Mouse (Mus musculus) neural tube, embryonic 10.5 days (tissue): ENCODE measurements around the gene Krtap17-1.

Source experiments
- DNase-seq: peaks from one replicate; pipeline ENCODE4 v3.0.0-alpha.2; 2017; ENCODE audit warnings: low spot score; ENCODE audit errors: extremely low spot score

Gene Krtap17-1

DNA sequence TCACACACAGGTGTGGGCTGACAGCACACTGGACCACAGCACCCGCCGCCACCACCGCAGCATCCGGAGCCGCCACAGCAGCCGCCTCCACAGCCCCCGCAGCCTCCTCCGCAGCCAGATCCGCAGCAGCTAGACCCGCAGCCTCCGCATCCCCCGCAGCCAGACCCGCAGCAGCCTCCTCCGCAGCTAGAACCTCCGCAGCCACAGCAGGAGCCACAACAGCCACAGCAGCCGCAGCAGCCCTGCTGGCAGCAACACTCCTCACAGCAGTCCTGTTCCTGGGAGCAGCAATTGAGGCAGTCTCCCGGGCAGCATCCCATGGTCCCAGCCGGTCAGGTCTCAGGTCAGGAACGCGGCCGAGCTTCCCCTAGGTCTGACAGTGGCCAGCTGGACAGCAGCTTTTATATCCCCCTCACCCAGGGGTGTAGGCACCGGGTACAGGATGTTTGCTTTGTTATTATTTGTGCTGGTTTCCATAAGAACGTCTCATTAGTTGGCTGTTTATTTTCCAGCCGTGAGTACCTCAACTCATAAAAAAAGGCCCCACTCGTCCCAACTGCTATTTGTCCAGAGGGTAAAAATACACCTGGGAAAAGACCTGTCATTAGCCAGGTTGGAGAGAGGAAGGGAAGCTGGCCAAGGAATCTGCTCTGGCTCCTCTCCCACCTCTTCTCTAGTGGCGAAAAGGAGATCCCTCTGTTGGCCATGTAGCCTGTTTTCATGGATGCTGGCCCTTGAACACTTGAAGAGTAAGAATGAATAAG lies at the start of gene Krtap17-1:
Gene Krtap17-1, minus strand, starts transcription at position 375 of the 764 bp plus-strand sequence.
- no peak for DNase-seq

DNA sequence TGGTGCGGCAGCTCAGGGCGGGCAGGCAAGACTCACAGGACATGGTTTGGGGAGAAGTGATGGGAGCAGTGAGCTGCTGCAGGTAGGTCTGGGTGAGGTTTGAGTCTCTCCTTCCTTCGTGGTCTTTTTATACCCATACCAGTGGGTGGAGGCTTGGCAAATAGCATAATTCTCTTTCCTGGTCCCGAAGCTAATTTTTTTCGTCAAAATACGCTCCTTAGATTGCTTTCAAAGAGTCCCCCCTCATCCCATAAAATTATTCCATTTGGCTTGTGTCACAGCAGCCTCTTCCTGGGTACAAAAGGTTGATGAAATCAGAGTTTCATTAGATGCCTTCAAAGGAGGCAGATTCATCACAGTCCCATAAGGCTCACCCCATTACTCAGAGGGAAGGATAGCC lies 47.7 kb upstream of the Krtap17-1 start, which contains the start of gene Krt34:
Gene Krt34, minus strand, starts transcription at position 101 of the 400 bp plus-strand sequence.
- DNase-seq = no peak

DNA sequence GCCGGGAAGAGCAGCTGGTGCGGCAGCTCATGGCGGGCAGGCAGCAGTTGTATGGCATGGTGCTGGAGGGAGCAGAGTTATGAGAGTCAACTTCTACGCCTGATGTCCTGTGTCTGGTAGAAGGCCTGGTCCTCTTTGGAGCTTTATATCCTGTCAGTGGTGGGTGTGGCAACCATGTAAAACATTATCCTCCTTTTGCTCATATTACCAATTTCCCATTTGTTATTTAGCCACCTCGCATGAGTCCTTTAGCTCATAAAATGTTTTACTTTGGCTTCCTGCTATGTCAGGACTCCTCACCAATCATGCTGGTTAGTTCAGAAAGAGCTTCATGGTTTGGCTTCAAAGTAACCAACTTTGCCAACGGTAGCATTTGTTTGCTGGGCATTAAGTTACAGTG lies 36.0 kb upstream of the Krtap17-1 start, which contains the start of gene Krt33b:
Gene Krt33b, minus strand, starts transcription at position 101 of the 400 bp plus-strand sequence.
- DNase-seq = no peak

DNA sequence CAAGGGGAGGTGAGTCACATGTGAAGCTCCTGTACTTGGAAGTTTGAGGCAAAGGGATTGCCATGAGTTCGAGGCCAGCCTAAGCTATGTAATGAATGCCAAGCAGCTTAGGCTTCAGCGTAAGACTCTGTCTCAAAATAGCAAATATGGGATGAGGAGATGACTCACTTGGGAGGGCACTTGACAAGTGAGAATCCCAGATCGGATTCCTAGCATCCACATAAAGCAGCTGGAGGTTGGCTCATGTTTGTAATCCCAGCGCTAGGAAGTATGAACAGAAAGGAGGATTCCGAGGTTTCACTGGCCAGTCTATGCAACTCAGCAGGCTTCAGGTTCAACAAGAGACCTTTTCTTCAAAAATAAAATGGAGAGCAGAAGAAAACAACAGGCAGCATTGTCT lies 27.6 kb upstream of the Krtap17-1 start:
- no peak for DNase-seq

DNA sequence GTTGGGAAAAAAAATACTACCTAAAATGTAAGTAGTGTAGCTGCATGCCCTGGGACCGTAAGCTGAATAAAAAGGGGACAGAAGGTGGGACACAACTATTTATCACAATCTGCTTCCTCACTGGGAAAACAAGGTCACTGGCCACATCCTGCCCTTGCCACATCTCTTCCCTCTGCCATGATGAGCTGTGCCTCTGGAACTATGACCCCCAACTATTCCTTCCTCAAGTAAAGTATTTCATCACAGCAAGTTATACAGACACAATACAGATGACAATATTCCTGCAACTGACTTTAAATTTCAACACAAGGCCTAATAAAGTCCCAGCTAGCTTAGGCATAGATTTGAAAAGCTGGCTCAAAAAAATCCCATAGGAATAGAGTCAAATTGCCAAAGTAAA lies 25.7 kb upstream of the Krtap17-1 start:
- DNase-seq = no peak

DNA sequence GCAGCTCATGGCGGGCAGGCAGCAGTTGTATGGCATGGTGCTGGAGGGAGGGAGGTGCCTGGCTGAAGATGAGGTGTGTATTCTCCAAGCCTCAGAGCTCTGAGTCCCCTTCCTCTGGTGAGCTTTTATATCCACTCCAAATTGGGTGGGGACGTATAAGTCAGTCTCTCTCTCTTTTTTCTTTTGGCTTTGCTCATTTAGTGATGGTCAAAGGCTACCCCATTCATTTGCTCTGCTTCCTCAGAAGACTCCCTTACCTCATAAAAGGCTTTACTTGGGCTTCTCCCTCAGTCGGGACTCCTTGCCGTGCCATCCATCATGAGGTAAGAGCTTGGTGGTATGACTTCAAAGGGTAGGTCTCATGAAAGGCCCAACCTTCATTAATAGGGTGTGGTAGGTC lies 22.3 kb upstream of the Krtap17-1 start, which contains the start of gene Krt33a:
Gene Krt33a, minus strand, starts transcription at position 101 of the 400 bp plus-strand sequence.
- no peak for DNase-seq

DNA sequence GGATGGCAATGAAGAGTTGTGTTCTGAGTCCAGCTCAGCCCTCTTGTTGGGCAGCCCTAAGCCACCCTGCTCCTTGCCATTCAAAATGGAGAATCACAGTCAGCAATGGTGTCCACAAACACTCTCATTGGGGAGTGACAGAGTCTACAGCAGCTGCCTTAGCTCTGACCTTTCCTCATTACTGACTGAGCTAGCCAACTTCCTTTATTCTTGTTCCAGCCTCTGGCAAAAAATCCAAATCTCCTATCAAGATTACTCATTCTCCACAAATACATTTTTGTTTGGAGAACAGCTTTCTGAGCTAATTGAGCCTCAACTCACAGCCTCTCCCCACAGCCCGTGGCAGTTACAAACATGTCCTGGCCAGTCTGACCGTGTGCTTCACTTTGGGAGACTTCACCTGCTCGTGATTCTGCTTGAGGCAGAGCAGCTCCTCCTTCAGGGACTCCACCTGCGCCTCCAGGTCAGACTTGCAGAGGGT lies 19.9 kb upstream of the Krtap17-1 start:
- no peak for DNase-seq

DNA sequence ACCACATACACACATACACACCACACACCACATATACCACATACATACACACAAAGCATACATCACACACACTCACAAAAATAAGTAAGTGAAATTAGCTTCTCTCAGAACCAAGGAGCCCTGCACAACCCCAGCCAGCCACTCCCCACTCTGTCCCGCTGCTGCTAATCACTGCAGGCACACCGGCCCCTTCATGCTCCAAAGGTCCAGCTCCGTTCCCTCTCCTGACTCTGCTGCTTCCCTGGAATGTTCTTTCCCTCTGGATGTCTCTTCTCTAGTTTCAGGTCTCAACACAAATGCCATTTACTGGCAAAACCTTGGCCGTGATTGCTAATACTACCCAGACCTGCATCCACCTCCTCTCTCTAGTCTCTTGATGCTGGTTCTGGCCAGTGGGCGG lies 16.9 kb upstream of the Krtap17-1 start:
- DNase-seq = no peak

DNA sequence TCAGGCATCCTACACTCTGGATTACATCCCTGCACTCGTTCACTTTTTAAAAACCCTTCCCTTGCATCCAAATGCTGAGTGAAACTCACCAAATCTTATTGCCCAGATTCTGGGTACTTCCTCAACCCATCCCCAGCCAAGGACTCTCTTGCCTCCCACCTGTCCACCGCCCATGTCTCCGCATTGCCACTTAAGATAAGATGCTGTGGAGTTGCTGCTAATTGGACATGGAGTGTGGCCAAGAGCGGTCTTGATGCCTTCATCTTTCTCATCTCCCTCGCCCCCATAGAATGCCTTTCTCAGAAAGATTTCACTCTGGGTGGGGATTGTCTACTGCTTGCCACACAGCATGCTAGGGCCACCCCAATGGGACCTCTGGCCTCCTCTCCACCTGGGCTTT lies 14.5 kb upstream of the Krtap17-1 start:
- no peak for DNase-seq

DNA sequence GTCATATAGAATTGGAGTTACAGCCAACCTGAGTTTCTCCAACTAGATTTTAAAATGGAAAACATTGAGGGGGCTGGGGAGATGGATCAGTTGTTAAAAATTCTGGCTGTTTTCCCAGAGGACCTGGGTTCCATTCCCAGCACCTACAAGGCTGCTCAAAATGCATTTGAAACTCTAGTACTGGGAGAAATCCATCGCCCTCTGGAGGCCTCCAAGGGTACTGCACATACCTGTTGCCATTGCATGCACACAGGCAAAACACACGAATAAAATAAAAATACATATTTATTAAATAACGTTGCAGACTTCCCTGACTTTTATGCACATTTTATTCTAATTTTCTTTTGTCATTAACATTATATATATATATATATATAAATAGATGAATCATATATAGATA lies 12.8 kb upstream of the Krtap17-1 start:
- DNase-seq = no peak

DNA sequence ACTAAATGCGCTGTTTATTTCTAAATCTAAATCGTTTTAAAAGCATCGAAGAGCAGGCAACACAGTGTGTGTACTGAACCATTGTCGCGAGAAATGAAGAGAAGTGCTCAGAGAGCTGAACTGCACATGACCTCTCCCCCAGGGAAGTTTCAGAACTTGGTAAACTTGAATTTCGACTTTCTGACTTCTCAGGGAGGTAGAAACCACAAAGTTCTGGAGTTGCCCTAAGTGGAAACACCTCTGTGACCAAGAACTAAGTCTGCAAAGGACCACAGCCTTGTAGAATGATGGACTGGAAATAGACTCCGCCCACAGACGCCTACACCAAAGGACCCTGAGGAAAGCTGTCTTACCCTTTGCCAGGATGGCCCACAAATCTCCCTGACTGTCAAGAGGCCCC lies 12.1 kb upstream of the Krtap17-1 start:
- no peak for DNase-seq

DNA sequence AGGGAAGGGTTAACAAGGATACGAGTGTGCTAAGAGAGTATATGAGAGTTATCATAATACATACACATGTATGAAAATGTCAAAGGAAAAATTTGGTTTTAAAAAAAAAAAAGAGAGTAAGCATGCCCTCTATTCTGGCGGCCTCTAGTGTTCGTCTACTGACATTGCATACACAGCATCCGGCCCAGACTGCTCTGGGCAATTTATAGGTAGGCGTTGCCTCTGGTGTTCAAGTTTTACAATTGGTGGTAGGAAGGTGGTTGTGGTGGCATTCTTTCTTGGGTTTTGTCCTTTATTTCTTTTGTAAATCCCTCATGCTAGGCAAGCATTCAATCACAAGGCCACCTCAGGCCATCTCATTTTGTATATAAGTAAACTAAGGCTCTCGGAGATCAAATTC lies 11.1 kb upstream of the Krtap17-1 start:
- peak; percentile 34 for DNase-seq

DNA sequence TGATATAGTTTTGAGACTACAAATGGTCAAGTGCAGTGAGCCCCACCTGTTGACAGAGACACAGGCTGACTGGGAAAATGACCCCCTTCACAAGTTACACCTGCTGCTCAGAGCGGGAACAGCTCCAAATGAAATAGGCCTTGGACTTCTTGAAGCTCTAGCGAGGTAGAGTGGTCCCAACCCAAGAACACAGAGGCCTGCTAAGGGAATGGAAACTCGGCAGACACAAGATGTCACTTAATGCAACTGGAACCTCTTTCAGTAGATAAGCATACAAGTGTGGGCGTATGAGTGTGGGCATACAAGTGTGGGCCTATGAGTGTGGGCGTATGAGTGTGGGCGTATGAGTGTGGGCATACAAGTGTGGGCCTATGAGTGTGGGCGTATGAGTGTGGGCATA lies 5.3 kb upstream of the Krtap17-1 start:
- DNase-seq = no peak

DNA sequence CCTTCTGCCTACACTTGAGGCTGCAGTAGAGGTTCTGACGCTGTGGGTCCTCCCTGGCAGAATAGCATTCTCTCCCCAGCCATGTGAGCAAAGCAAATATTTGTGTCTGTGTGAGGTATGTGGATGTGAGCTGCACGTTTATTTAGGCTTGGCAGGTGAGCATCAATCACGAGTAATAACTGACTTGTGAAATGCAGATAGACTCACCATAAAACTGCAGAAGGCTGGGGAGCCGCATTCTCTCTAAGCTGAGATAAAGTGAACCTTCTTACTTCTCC lies 529 bp upstream of the Krtap17-1 start:
- no peak for DNase-seq

DNA sequence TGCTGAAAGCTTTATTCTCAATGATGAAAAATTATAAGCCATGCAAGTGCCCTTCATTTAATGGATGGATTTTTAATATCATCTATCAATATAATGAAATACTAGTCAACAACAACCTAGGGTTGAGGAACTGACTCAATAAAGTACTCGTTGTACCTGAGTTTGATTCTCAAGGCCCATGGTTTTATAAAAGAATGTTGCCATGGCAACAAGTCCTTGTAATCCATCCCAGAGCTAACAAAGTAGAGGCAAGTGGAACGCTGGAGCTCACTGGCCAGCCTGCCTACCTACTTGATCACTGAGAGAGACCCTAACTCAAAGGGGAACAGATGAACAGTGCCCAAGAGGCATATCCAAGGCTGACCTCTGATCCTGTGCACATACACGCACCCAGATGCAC lies 3.2 kb downstream of the Krtap17-1 start:
- no peak for DNase-seq

DNA sequence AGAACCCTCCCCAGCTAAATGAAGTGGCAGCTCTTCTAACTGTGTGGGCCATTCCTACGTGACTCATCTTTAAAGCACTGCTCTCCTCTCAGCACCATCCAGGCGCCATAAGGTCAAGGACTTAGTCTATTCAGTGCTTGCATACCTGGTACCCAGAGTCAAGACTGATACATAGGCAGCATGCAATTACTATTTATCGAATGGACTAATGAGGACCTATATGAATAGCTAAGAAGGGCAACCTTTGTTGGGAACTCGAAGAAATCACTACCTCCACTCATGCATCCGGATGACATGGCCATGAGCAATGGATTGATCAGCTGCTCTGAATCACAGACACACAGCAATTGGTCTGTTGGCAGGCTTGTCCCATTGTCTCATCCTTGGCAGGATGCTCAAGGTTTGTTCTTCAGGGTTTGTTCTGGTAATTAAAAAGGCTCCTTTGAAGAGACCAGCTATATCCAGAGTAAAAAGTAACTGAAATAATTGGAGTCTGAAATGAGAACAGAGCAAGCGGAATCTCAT lies 3.9 kb downstream of the Krtap17-1 start:
- no peak for DNase-seq

DNA sequence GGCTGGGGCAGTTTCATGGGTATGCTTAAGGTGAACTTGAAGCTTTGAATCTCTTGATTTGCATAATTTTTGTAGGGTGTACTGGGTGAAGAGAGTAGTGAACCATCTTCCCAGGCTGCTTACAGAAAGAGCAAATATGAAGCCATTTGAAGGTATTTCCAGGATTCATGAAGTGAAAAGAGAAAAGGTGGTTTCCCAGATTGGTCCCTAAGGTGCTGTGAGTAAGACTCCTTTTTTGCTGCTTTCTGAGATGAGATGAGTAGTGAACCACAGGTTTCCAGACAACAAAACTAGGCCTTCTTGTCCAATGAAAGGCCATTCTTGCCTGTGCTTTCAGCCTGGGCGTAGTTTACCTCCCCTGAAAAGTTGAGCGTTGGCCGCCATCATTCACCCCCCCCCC lies 5.3 kb downstream of the Krtap17-1 start:
- DNase-seq = no peak

DNA sequence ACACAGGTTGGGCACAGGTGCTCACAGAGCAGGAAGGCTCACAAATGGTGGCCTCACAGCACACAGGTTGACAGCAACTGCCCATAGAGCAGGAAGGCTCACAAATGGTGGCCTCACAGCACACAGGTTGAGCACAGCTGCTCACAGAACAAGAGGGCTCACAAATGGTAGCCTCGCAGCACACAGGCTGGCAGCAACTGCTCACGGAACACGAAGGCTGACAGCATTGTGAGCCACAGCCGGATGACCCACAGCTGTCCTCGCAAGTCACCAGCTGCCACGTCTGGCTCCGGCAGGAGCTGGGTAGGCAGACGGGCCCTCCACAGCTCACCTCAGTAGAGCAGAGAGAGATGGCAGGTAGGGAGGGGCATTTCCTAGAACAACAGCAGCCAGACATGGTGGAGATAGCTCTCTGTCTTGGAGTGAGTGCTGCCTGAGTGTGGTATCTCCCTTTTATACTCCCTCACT lies 7.6 kb downstream of the Krtap17-1 start, which contains the start of gene Krtap16-1:
Gene Krtap16-1, minus strand, starts transcription at position 418 of the 468 bp plus-strand sequence.
- DNase-seq = no peak

DNA sequence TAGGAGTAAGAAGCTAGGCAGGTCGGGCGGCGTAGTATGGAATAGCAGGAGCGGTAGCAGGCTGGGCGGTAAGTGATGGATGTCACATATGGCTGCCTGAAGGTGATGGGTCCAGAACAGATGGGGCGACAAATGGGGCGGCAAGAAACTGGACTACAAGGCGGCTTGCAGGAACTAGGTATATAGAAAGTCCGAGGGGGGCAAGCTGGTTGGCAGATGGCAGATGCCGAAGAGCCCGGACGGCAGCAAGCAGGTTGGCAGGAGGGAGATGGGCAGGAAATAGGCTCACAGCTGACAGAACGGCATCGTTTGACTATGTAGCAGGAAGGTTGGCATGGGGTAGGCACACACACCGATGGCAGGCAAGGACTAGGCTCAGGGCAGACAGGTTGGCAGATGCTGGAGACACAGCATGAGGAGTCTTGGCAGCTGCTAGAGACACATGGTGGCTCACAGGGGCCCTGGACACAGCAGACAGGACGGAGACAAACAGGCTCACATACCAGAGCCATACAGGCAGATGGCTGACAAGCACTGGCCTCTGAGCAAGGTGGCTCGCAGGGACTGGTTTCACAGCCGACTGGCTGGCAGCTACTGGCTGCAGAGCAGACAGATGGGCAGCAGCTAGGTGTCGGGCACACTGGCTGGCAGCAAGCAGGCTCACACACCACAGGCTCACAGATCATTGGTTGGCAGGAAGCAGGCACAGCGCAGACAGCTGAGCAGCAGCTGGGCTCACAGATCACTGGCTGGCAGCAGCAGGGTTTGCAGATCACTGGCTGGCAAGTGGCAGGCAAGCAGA lies 8.3 kb downstream of the Krtap17-1 start:
- no peak for DNase-seq

DNA sequence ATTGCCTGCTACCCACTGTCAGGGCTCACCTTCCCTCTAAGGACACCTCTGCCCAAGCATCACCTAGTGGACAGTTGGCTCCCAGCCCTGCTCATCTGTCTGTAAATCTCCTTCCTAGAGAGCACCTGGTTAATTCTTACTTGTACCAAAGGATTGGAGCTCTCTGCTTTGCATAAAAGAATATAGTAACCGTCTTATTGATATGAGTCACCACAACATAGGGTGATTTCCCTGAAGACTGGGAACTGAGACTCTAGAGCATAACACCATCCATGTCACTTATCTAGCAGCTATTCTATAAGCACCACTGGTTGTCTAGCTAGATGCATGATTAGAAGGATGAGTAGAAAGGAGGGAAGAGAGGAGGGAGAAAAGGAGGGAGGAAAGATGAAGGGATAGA lies 10.4 kb downstream of the Krtap17-1 start:
- no peak for DNase-seq

DNA sequence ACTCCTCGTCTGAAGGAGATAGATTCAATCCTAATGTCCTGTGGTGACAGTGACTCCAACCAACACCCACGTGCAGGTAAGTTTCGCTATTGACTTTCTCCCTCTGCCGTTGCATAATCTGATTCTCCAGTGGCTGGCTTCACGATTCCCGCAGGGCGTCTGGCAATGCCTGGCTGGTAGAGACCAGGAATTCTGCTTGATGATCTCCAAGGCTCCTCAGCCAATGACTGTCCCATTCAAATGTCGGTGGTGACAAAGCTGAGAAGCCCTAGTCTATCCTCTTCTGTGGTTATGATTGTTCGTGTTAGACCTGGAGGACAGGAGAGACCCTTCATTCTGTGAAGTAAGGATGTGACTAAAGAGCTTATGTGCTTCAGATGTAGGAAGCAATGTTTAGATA lies 11.1 kb downstream of the Krtap17-1 start:
- DNase-seq = no peak

DNA sequence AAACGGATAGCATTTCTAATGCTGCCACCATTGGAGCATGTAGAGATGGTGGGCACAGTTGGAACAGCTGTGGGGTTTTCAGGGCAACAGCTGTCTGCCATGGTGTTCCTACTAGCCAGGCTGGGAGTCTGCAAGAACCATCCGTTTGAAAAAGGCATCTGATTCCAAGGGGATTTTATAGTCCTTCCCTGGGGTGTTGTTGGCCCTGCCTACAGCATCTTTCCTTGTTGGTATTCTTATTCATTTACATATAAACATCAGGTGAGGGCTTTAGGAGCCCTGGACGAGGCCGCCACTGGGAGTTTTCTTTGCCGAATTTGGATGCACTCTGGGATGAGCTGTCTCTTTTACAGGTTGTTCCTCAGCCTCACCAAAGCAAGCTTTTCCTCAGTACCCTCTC lies 14.8 kb downstream of the Krtap17-1 start, which contains the start of gene Krtap29-1:
Gene Krtap29-1, minus strand, starts transcription at position 101 of the 400 bp plus-strand sequence.
- DNase-seq = no peak
